Mouse (Mus musculus) lung, embryonic 14.5 days (tissue): ENCODE results near the gene Atp6v1g2. TPM values are rescaled to one million over a fixed set of nuclear protein-coding genes. Genes with fewer than 3 reads are reported as not detected.

Experiments
- ATAC-seq: fragments of 200-750 bp; cut with Nextera tagmentation; 2 replicates; pipeline ENCODE4 v1.8.0; 2017; ENCODE audit warnings: mild to moderate bottlenecking, moderate TSS enrichment, moderate library complexity; ENCODE audit not compliant: insufficient read depth
- DNase-seq: peaks from one replicate; pipeline ENCODE4 v3.0.0-alpha.2; 2015
- H3K27ac ChIP-seq: fragments of 300-500 bp; sonication (generic); 2 replicates; pipeline ENCODE4 v1.5.1; 2014; ENCODE audit warnings: low read depth, mild to moderate bottlenecking, moderate library complexity
- H3K27me3 ChIP-seq: fragments of 300-500 bp; sonication (generic); 2 replicates; pipeline ENCODE4 v1.6.1; 2014; ENCODE audit warnings: low read length, control low read depth; ENCODE audit not compliant: insufficient read depth
- H3K36me3 ChIP-seq: fragments of 300-500 bp; sonication (generic); 2 replicates; pipeline ENCODE4 v1.6.1; 2014; ENCODE audit warnings: control low read depth; ENCODE audit not compliant: insufficient read depth
- H3K4me1 ChIP-seq: fragments of 300-500 bp; sonication (generic); 2 replicates; pipeline ENCODE4 v1.6.1; 2014; ENCODE audit warnings: antibody characterized with exemption, control low read depth; ENCODE audit not compliant: insufficient read depth
- H3K4me2 ChIP-seq: fragments of 300-500 bp; sonication (generic); 2 replicates; pipeline ENCODE4 v1.6.1; 2014; ENCODE audit warnings: mild to moderate bottlenecking
- H3K4me3 ChIP-seq: fragments of 300-500 bp; sonication (generic); 2 replicates; pipeline ENCODE4 v1.5.1; 2014; ENCODE audit warnings: low read depth, low read length
- H3K9ac ChIP-seq: fragments of 300-500 bp; sonication (generic); 2 replicates; pipeline ENCODE4 v1.6.1; 2014
- H3K9me3 ChIP-seq: fragments of 300-500 bp; sonication (generic); 2 replicates; pipeline ENCODE4 v1.6.1; 2016; ENCODE audit warnings: low read depth, low read length, control low read depth
- CTCF ChIP-seq: IDR thresholded peaks from 2 replicates; pipeline ENCODE4 v1.5.1; 2016; ENCODE audit warnings: antibody characterized with exemption, low read depth
- WGBS: fragments of 180-500 bp; shearing (Covaris S2); extraction: QIAGEN DNeasy Blood & Tissue Kit; methylation state at CpG from one replicate; pipeline ENCODE4 v1.1.7; 2014; 5-methylcytosine and 5-hydroxymethylcytosine counted together
- polyA plus RNA-seq: library from polyadenylated mRNA; unstranded; fragments of >200 nt; fragmentation: Nextera tagmentation; extraction: Ambion mirVana; gene quantifications from 2 replicates; pipeline ENCODE4 v1.2.1, GENCODE M21; 2014

Atp6v1g2 gene
- polyA plus RNA-seq, 1 experiment from 2014 or later: 3.7 TPM

GRCm38 (mm10) chr17:35190096-35190495 lies 43.4 kb upstream of the Atp6v1g2 start:
- WGBS: 62% methylated on average over 4 of the region's 4 CpGs
- Histone ChIP-seq H3K4me3 (no peak overlapping the region), H3K9me3 (no peaks in the 10 kb centered on the region), H3K27ac (no peak overlapping the region), H3K36me3 (no peaks in the 10 kb centered on the region), H3K4me2 (no peak overlapping the region), H3K4me1 (peaks cover 3% of the 10 kb centered on the region; the same call in 1 of the 2 replicates), H3K27me3 (peaks cover 8% of the 10 kb centered on the region), H3K9ac (no peak overlapping the region)
- no peak for DNase-seq
- ATAC-seq: no peak
- no peak for TF ChIP-seq CTCF

- peaks cover 24% of the 10 kb centered on the region for H3K27me3 ChIP-seq
- H3K9ac ChIP-seq: no peak overlapping the region
- 50% methylated on average over 2 of the region's 2 CpGs for WGBS
- H3K9me3 ChIP-seq: no peaks in the 10 kb centered on the region
- ATAC-seq: no peak
- no peaks in the 10 kb centered on the region; the same call in none of the 2 replicates for H3K4me1 ChIP-seq
- TF ChIP-seq CTCF: peak; percentile 23; the same call in 1 of the 2 replicates
- H3K27ac ChIP-seq: no peak overlapping the region
- H3K4me3 ChIP-seq: no peak overlapping the region
- DNase-seq: no peak
- H3K36me3 ChIP-seq: no peaks in the 10 kb centered on the region
- H3K4me2 ChIP-seq: no peak overlapping the region
Observed at GRCm38 (mm10) chr17:35191723-35192122, 41.7 kb upstream of the Atp6v1g2 start.

- DNase-seq: no peak
- Histone ChIP-seq H3K9ac (no peak overlapping the region), H3K4me1 (no peaks in the 10 kb centered on the region; the same call in none of the 2 replicates), H3K27ac (no peak overlapping the region), H3K36me3 (no peaks in the 10 kb centered on the region), H3K9me3 (no peaks in the 10 kb centered on the region), H3K27me3 (peaks cover 30% of the 10 kb centered on the region), H3K4me2 (no peak overlapping the region), H3K4me3 (no peak overlapping the region)
- no peak for ATAC-seq
- WGBS: 82% methylated on average over 5 of the region's 5 CpGs
- no peak for TF ChIP-seq CTCF
Observed at GRCm38 (mm10) chr17:35192924-35193323, 40.5 kb upstream of the Atp6v1g2 start.

GRCm38 (mm10) chr17:35193881-35194843 lies 39.3 kb upstream of the Atp6v1g2 start, which contains the start of gene Ltb:
Gene Ltb, plus strand, starts transcription at chr17:35194439.
- no peak for DNase-seq
- H3K27ac ChIP-seq: no peak within 1 kb of the TSS
- H3K36me3 ChIP-seq: no peaks in the 10 kb centered on the region
- peak within 1 kb of the TSS; percentile 41; the same call in 1 of the 2 replicates for H3K4me3 ChIP-seq
- 41% methylated on average over 28 of the region's 28 CpGs for WGBS
- no peaks in the 10 kb centered on the region for H3K9me3 ChIP-seq
- H3K9ac ChIP-seq: no peak within 1 kb of the TSS
- TF ChIP-seq CTCF: no peak
- ATAC-seq: no peak
- H3K4me2 ChIP-seq: peak within 1 kb of the TSS; percentile 77; the same call in 1 of the 2 replicates
- H3K27me3 ChIP-seq: peaks cover 33% of the 10 kb centered on the region
- no peaks in the 10 kb centered on the region; the same call in none of the 2 replicates for H3K4me1 ChIP-seq

- no peak for DNase-seq
- H3K4me2 ChIP-seq: peak overlapping the region; percentile 77
- no peaks in the 10 kb centered on the region; the same call in none of the 2 replicates for H3K4me1 ChIP-seq
- H3K27me3 ChIP-seq: peaks cover 33% of the 10 kb centered on the region
- ATAC-seq: 0 out of 2 replicates have a peak, but pooled peaks have one; percentile 16
- no peak for TF ChIP-seq CTCF
- H3K27ac ChIP-seq: no peak overlapping the region
- H3K4me3 ChIP-seq: peak overlapping the region; percentile 41
- H3K36me3 ChIP-seq: no peaks in the 10 kb centered on the region
- H3K9ac ChIP-seq: peak overlapping the region; percentile 7
- 32% methylated on average over 19 of the region's 19 CpGs for whole genome bisulfite sequencing
- H3K9me3 ChIP-seq: no peaks in the 10 kb centered on the region
Observed at GRCm38 (mm10) chr17:35194844-35195630, 38.4 kb upstream of the Atp6v1g2 start.

DNA sequence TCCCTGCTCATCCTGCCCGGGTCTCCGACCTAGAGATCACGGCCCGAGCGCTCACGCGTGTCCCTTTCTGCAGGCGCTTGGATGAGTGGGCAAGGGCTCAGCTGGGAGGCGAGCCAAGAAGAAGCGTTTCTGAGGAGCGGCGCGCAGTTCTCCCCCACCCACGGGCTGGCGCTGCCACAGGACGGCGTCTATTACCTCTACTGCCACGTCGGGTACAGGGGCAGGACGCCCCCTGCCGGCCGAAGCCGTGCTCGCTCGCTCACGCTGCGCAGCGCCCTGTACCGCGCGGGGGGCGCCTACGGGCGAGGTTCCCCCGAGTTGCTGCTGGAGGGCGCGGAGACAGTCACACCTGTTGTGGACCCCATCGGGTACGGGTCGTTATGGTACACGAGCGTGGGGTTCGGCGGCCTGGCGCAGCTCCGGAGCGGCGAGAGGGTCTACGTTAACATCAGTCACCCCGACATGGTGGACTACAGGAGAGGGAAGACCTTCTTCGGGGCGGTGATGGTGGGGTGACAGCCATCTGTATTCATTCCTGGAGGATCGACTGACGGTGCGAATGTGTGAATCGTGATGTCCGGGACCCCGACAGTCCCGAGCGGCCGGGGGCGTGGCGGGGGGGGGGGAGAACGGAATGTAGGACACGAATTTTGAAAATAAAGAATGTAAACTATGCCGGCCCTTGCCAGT lies 37.7 kb upstream of the Atp6v1g2 start:
- Histone ChIP-seq H3K36me3 (no peaks in the 10 kb centered on the region), H3K9me3 (no peaks in the 10 kb centered on the region), H3K4me3 (peak overlapping the region; percentile 41), H3K4me1 (no peaks in the 10 kb centered on the region; the same call in none of the 2 replicates), H3K27me3 (peaks cover 33% of the 10 kb centered on the region), H3K9ac (peak overlapping the region; percentile 7), H3K4me2 (peak overlapping the region; percentile 77), H3K27ac (no peak overlapping the region)
- peak; percentile 83 for DNase-seq
- ATAC-seq: peak; percentile 84
- under 1% methylated on average over 66 of the region's 66 CpGs for WGBS
- peak; percentile 77 for TF ChIP-seq CTCF
